Mouse (Mus musculus): Measurements from ENCODE around the gene Exog.

DNA sequence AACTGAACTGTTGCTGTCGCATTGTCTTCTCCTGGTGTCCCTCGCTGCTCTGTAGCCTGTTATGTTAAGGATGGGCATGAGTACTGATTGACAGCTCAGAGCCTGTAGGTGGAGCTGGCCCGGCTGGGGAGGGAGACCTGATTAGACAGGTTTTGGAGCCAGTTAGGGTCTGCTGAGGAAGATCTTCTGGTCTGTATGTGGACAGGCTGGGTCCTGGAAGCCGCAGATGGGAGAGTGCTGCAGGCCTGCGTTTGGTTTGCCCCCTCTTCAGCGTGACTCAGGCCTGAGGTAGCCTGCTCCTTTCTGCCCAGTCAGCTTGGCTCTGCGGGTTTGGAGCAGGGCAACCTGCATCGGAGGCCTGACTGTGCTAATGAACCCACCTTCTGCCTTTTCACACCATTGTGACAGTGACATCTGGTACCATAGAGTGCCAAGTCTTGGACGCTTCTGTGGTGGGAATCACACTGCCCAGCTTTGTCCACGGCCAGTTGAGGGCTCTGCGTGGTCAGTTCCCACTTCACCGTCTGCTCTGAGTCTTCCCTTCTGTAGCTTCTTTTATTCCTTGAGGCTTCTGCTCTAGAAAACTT is 24.8 kb upstream of the Exog start:
- no peak for TF ChIP-seq POLR2A (IDR thresholded peaks at IDR 0.05; ENCODE audit: control insufficient read depth, low read depth, low read length)
- no peak for TF ChIP-seq CTCF (IDR thresholded peaks at IDR 0.05; ENCODE audit: control insufficient read depth, insufficient read depth, insufficient replicate concordance, low read depth, low read length)
